ENCODE assay signal across 14 mouse cellular contexts in genomic region chr12:79895324-79895723, GRCm38 (mm10).
A peak's percentile ranks its signal among the peaks of the same experiment; 100 is the strongest.
DNase-seq lines count a peak whose midpoint lies in the region; ATAC-seq and TF ChIP-seq lines count a peak whose summit lies in the region.
"Had no signal": no experiment of that assay in that cellular context is flagged by ENCODE, and none has a peak within 500 bp of the region (broad histone marks: within the 10 kb centered on the region; RNA-seq: fewer than 3 reads in every experiment).

No protein-coding gene starts in this region.

- intact Hi-C loops in left cerebral cortex, postnatal 25 days (cut with DNase I), result no loop called here

- H3K9ac ChIP-seq in forebrain, postnatal 0 days, result no peak overlapping the region
- H3K9ac ChIP-seq in hindbrain, postnatal 0 days (replicated peaks; ENCODE audit: low read length), result no peak overlapping the region
- H3K9ac ChIP-seq: embryonic facial prominence, embryonic 13.5 days; stomach, embryonic 15.5 days had no signal

- H3K4me3 ChIP-seq in forebrain, embryonic 10.5 days, result no peak overlapping the region
- no peak overlapping the region for H3K4me3 ChIP-seq in forebrain, postnatal 0 days (ENCODE audit: low read depth, low read length)
- no peak overlapping the region for H3K4me3 ChIP-seq in kidney, adult 2 months (ENCODE audit: insufficient read depth, low read depth, low read length)
- no peak overlapping the region for H3K4me3 ChIP-seq in hindbrain, postnatal 0 days (ENCODE audit: low read length)
- H3K4me3 ChIP-seq: embryonic facial prominence, embryonic 13.5 days; stomach, embryonic 15.5 days had no signal

- peaks cover 59% of the 10 kb centered on the region for H3K4me1 ChIP-seq in forebrain, embryonic 10.5 days
- 0 out of 2 replicates have a peak, but pooled peaks cover 5% of the 10 kb centered on the region for H3K4me1 ChIP-seq in forebrain, postnatal 0 days (ENCODE audit: insufficient read depth)
- peaks cover 13% of the 10 kb centered on the region for H3K4me1 ChIP-seq in kidney, adult 2 months (ENCODE audit: control insufficient read depth, insufficient read depth, low read length)
- peaks cover 6% of the 10 kb centered on the region for H3K4me1 ChIP-seq in hindbrain, postnatal 0 days (ENCODE audit: insufficient read depth, low read length)

- DNase-seq in forebrain, embryonic 10.5 days (ENCODE audit: extremely low spot score, low spot score), result no peak
- DNase-seq in forebrain, postnatal 0 days, result no peak
- peak; percentile 49 for DNase-seq in kidney, adult 2 months
- DNase-seq in kidney, postnatal 36 days, result no peak
- peak; percentile 69 for DNase-seq in brain, embryonic 14.5 days (ENCODE audit: low read depth)
- DNase-seq in hindbrain, postnatal 0 days (ENCODE audit: low spot score), result peak; percentile 19
- DNase-seq in layer of hippocampus, postnatal 14 days (ENCODE audit: low spot score in 2 of 2), result no peak
- no peak for DNase-seq in left cerebral cortex, postnatal 25 days (ENCODE audit: low spot score in 2 of 2)
- DNase-seq: cerebellum, adult 9-11 months; layer of hippocampus, postnatal 36 days; liver; right cerebral cortex, postnatal 25 days had no signal

- no peak for TF ChIP-seq CTCF in forebrain, postnatal 0 days (IDR thresholded peaks at IDR 0.05; ENCODE audit: low read depth)
- TF ChIP-seq CTCF in kidney, adult 2 months (conservative IDR thresholded peaks at IDR 0.05; ENCODE audit: insufficient read depth, insufficient read length, low read depth, low read length), result no peak
- TF ChIP-seq CTCF in brain, embryonic 14.5 days (IDR thresholded peaks at IDR 0.05; ENCODE audit: borderline replicate concordance, extremely low read depth, insufficient read depth, insufficient read length), result no peak
- no peak for TF ChIP-seq CTCF in hindbrain, postnatal 0 days (IDR thresholded peaks at IDR 0.05; ENCODE audit: low read depth)

- ATAC-seq in forebrain, postnatal 0 days, result no peak
- no peak for ATAC-seq in hindbrain, postnatal 0 days

- H3K27ac ChIP-seq in forebrain, embryonic 10.5 days, result peak overlapping the region; percentile 82
- no peak overlapping the region for H3K27ac ChIP-seq in forebrain, postnatal 0 days (ENCODE audit: low read depth, low read length)
- H3K27ac ChIP-seq in kidney, adult 2 months (ENCODE audit: insufficient read depth, low read depth, low read length), result no peak overlapping the region
- no peak overlapping the region for H3K27ac ChIP-seq in hindbrain, postnatal 0 days

- 41% methylated on average over 7 of the region's 7 CpGs for WGBS in forebrain, embryonic 10.5 days
- WGBS in forebrain, postnatal 0 days, result 13% methylated on average over 7 of the region's 7 CpGs
- 18% methylated on average over 7 of the region's 7 CpGs for WGBS in kidney, adult 2 months
- WGBS in hindbrain, postnatal 0 days, result 22% methylated on average over 7 of the region's 7 CpGs

- no peaks in the 10 kb centered on the region; the same call in 1 of the 2 replicates for H3K36me3 ChIP-seq in forebrain, embryonic 10.5 days (replicated peaks)
- H3K36me3 ChIP-seq in forebrain, postnatal 0 days (ENCODE audit: insufficient read depth), result no peaks in the 10 kb centered on the region
- no peaks in the 10 kb centered on the region for H3K36me3 ChIP-seq in kidney, adult 2 months (ENCODE audit: control insufficient read depth, insufficient read depth, low read length)
- no peaks in the 10 kb centered on the region for H3K36me3 ChIP-seq in hindbrain, postnatal 0 days (ENCODE audit: insufficient read depth, low read length)
- H3K36me3 ChIP-seq: embryonic facial prominence, embryonic 13.5 days; stomach, embryonic 15.5 days had no signal

- H3K4me2 ChIP-seq in forebrain, postnatal 0 days (ENCODE audit: low read depth), result no peak overlapping the region
- H3K4me2 ChIP-seq in hindbrain, postnatal 0 days (ENCODE audit: low read depth, low read length), result no peak overlapping the region
- H3K4me2 ChIP-seq: embryonic facial prominence, embryonic 13.5 days; stomach, embryonic 15.5 days had no signal

- H3K27me3 ChIP-seq in forebrain, embryonic 10.5 days (ENCODE audit: poor library complexity, severe bottlenecking), result 0 out of 2 replicates have a peak, but pooled peaks cover 6% of the 10 kb centered on the region
- H3K27me3 ChIP-seq in forebrain, postnatal 0 days (ENCODE audit: insufficient read depth, low read length), result no peaks in the 10 kb centered on the region
- no peaks in the 10 kb centered on the region for H3K27me3 ChIP-seq in kidney, adult 2 months (replicated peaks; ENCODE audit: control insufficient read depth, insufficient read depth, low read length)
- no peaks in the 10 kb centered on the region for H3K27me3 ChIP-seq in hindbrain, postnatal 0 days (ENCODE audit: insufficient read depth, low read length)
- H3K27me3 ChIP-seq: embryonic facial prominence, embryonic 13.5 days; stomach, embryonic 15.5 days had no signal

- TF ChIP-seq POLR2A in kidney, adult 2 months (IDR thresholded peaks at IDR 0.05; ENCODE audit: low read depth, low read length), result no peak
- no peak for TF ChIP-seq POLR2A in brain, embryonic 14.5 days (IDR thresholded peaks at IDR 0.05; ENCODE audit: borderline replicate concordance, extremely low read depth, insufficient read depth, insufficient read length, poor library complexity, severe bottlenecking)

- H3K9me3 ChIP-seq in forebrain, embryonic 10.5 days, result peaks cover 11% of the 10 kb centered on the region
- H3K9me3 ChIP-seq in forebrain, postnatal 0 days (ENCODE audit: low read length), result no peaks in the 10 kb centered on the region
- H3K9me3 ChIP-seq in hindbrain, postnatal 0 days (ENCODE audit: low read length), result 0 out of 2 replicates have a peak, but pooled peaks cover 6% of the 10 kb centered on the region
- H3K9me3 ChIP-seq: embryonic facial prominence, embryonic 13.5 days; stomach, embryonic 15.5 days had no signal

Comparison
In these comparisons a context has a peak if more than half of its experiments do, and no peak if none do; other contexts are left out.
1. DNase-seq: peak in kidney, adult 2 months (single experiment), brain, embryonic 14.5 days (single experiment) and hindbrain, postnatal 0 days (single experiment); none in forebrain, embryonic 10.5 days (single experiment), forebrain, postnatal 0 days (single experiment), kidney, postnatal 36 days (0 of 2), layer of hippocampus, postnatal 14 days (0 of 2) and left cerebral cortex, postnatal 25 days (0 of 2).